Mouse (Mus musculus) forebrain, embryonic 14.5 days (tissue): ENCODE data around the gene Psma7. TPM values are rescaled to one million over a fixed set of nuclear protein-coding genes. Genes with fewer than 3 reads are reported as not detected.

Source experiments
- ATAC-seq: fragments of 200-750 bp; cut with Nextera tagmentation; 2 replicates; pipeline ENCODE4 v1.8.0; 2017; ENCODE audit warnings: mild to moderate bottlenecking, moderate library complexity
- DNase-seq: peaks from one replicate; pipeline ENCODE4 v3.0.0-alpha.2; 2015; ENCODE audit warnings: low spot score
- H3K27ac ChIP-seq: fragments of 300-500 bp; sonication (generic); 2 replicates; pipeline ENCODE4 v1.5.1; 2014; ENCODE audit warnings: low read depth, mild to moderate bottlenecking, control low read depth, low read length, moderate library complexity
- H3K27me3 ChIP-seq: fragments of 300-500 bp; sonication (generic); replicated peaks from 2 replicates; pipeline ENCODE4 v1.6.1; 2014; ENCODE audit warnings: low read length, control low read depth, mixed read lengths; ENCODE audit not compliant: control insufficient read depth, insufficient read depth
- H3K36me3 ChIP-seq: fragments of 300-500 bp; sonication (generic); 2 replicates; pipeline ENCODE4 v1.6.1; 2014; ENCODE audit warnings: low read length, control low read depth; ENCODE audit not compliant: control insufficient read depth, insufficient read depth
- H3K4me1 ChIP-seq: fragments of 300-500 bp; sonication (generic); 2 replicates; pipeline ENCODE4 v1.6.1; 2014; ENCODE audit warnings: antibody characterized with exemption, low read length, control low read depth; ENCODE audit not compliant: control insufficient read depth, insufficient read depth
- H3K4me2 ChIP-seq: fragments of 300-500 bp; sonication (generic); 2 replicates; pipeline ENCODE4 v1.6.1; 2014; ENCODE audit warnings: mild to moderate bottlenecking, control low read depth, low read length
- H3K4me3 ChIP-seq: fragments of 300-500 bp; sonication (generic); 2 replicates; pipeline ENCODE4 v1.5.1; 2014; ENCODE audit warnings: low read depth, low read length, control low read depth
- H3K9ac ChIP-seq: fragments of 300-500 bp; sonication (generic); 2 replicates; pipeline ENCODE4 v1.6.1; 2014; ENCODE audit warnings: mild to moderate bottlenecking, low read length, control low read depth, moderate library complexity
- H3K9me3 ChIP-seq: fragments of 300-500 bp; sonication (generic); replicated peaks from 2 replicates; pipeline ENCODE4 v1.6.1; 2016; ENCODE audit warnings: low read length, control low read depth, mixed read lengths; ENCODE audit not compliant: control insufficient read depth
- WGBS: fragments of 180-500 bp; shearing (Covaris S2); extraction: QIAGEN DNeasy Blood & Tissue Kit; methylation state at CpG from one replicate; pipeline ENCODE4 v1.1.7; 2014; 5-methylcytosine and 5-hydroxymethylcytosine counted together
- polyA plus RNA-seq: library from polyadenylated mRNA; unstranded; fragments of >200 nt; fragmentation: Nextera tagmentation; extraction: Ambion mirVana; gene quantifications from 2 replicates; pipeline ENCODE4 v1.2.1, GENCODE M21; 2014

The Psma7 gene
- polyA plus RNA-seq, 1 experiment from 2014 or later, result 804 TPM

- Histone ChIP-seq H3K36me3 (no peaks in the 10 kb centered on the region), H3K9me3 (no peaks in the 10 kb centered on the region), H3K4me2 (no peak overlapping the region), H3K27me3 (no peaks in the 10 kb centered on the region), H3K4me1 (no peaks in the 10 kb centered on the region), H3K4me3 (no peak overlapping the region), H3K27ac (no peak overlapping the region), H3K9ac (no peak overlapping the region)
- ATAC-seq (no peak), DNase-seq (no peak)
- 80% methylated on average over 4 of the region's 4 CpGs for WGBS
These were observed 43.8 kb downstream of the Psma7 start for GRCm38 (mm10) chr2:179998431-179998830.

- WGBS, result 88% methylated on average over 5 of the region's 5 CpGs
- H3K4me3 ChIP-seq, result no peak overlapping the region
- no peaks in the 10 kb centered on the region for H3K27me3 ChIP-seq
- ATAC-seq (no peak), DNase-seq (no peak)
- no peak overlapping the region for H3K4me2 ChIP-seq
- H3K9ac ChIP-seq, result no peak overlapping the region
- H3K27ac ChIP-seq, result no peak overlapping the region
- no peaks in the 10 kb centered on the region for H3K4me1 ChIP-seq
- H3K9me3 ChIP-seq, result no peaks in the 10 kb centered on the region
- no peaks in the 10 kb centered on the region for H3K36me3 ChIP-seq
These were observed 49.2 kb downstream of the Psma7 start for GRCm38 (mm10) chr2:179993071-179993470.

DNA sequence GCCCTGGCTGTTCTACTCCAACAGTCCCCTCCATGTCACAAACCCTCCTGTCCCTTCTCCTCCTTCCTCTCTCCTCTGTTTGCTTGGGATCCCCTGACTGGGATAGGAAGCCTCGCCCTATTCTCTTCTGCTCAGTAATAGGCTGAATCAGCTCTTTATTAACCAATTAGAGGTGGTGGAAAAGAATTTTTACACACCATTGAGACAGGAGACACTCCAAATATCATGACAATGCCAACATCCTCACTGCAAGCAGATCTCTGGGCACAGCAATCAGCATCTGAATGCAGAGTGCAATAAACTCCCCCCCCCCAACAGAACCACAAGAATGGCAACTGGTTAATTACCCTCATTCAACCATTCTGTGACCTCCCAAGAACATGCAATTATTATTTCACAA is 53.1 kb downstream of the Psma7 start:
- Histone ChIP-seq H3K27me3 (no peaks in the 10 kb centered on the region), H3K4me3 (no peak overlapping the region), H3K36me3 (no peaks in the 10 kb centered on the region), H3K4me1 (no peaks in the 10 kb centered on the region), H3K27ac (no peak overlapping the region), H3K9me3 (no peaks in the 10 kb centered on the region), H3K4me2 (no peak overlapping the region), H3K9ac (no peak overlapping the region)
- WGBS, result 56% methylated on average over 1 of the region's 1 CpGs
- DNase-seq (no peak), ATAC-seq (no peak)

- no peak for DNase-seq
- H3K4me1 ChIP-seq, result no peaks in the 10 kb centered on the region
- no peaks in the 10 kb centered on the region for H3K36me3 ChIP-seq
- no peak overlapping the region for H3K9ac ChIP-seq
- no peak overlapping the region for H3K27ac ChIP-seq
- WGBS, result 81% methylated on average over 10 of the region's 10 CpGs
- no peaks in the 10 kb centered on the region for H3K27me3 ChIP-seq
- no peaks in the 10 kb centered on the region for H3K9me3 ChIP-seq
- H3K4me2 ChIP-seq, result no peak overlapping the region
- no peak overlapping the region for H3K4me3 ChIP-seq
- ATAC-seq, result no peak
These were observed 55.7 kb downstream of the Psma7 start for GRCm38 (mm10) chr2:179986437-179987022.

Other genes starting within 250 kb of the Psma7 start
- gene Taf4, start 65.8 kb downstream of the Psma7 start, polyA plus RNA-seq, result 4.3 and 5.8 TPM in 2 replicates
- gene Lsm14b, start 17.4 kb downstream of the Psma7 start, polyA plus RNA-seq, result 17.9 and 29.1 TPM in 2 replicates
- 33.6 and 40.3 TPM in 2 replicates for gene Ss18l1, start 76 bp upstream of the Psma7 start, polyA plus RNA-seq
- gene Mtg2, start 28.2 kb upstream of the Psma7 start, polyA plus RNA-seq, result 32.4 and 34.3 TPM in 2 replicates
- 2.1 and 2.2 TPM in 2 replicates for gene Hrh3, start 62.1 kb upstream of the Psma7 start, polyA plus RNA-seq
- gene Osbpl2, start 76.9 kb upstream of the Psma7 start, polyA plus RNA-seq, result 59.9 and 66.0 TPM in 2 replicates
- gene Adrm1, start 129.1 kb upstream of the Psma7 start, polyA plus RNA-seq, result 147 and 149 TPM in 2 replicates
- 2.7 and 3.5 TPM in 2 replicates for gene Lama5, start 183.4 kb upstream of the Psma7 start, polyA plus RNA-seq
- gene Rps21, start 214.9 kb upstream of the Psma7 start, polyA plus RNA-seq, result 376 and 523 TPM in 2 replicates
- 14.5 and 15.0 TPM in 2 replicates for gene Cables2, start 231.1 kb upstream of the Psma7 start, polyA plus RNA-seq
- not detected in 2 replicates for gene Rbbp8nl, start 247.4 kb upstream of the Psma7 start, polyA plus RNA-seq